Mouse (Mus musculus) limb, embryonic 12.5 days (tissue): ENCODE data around the gene Pskh1. TPM values are rescaled to one million over a fixed set of nuclear protein-coding genes. Genes with fewer than 3 reads are reported as not detected.
A peak's percentile ranks its signal among the peaks of the same experiment; 100 is the strongest.

Experiments used
- ATAC-seq: fragments of 200-750 bp; cut with Nextera tagmentation; 2 replicates; pipeline ENCODE4 v1.8.0; 2017; ENCODE audit warnings: low read depth, moderate TSS enrichment; ENCODE audit not compliant: insufficient number of reproducible peaks, insufficient read depth, low FRiP score, low TSS enrichment
- H3K27ac ChIP-seq: fragments of 300-500 bp; sonication (generic); 2 replicates; pipeline ENCODE4 v1.5.1; 2016; ENCODE audit warnings: mild to moderate bottlenecking, moderate library complexity
- H3K27me3 ChIP-seq: fragments of 300-500 bp; sonication (generic); 2 replicates; pipeline ENCODE4 v1.6.1; 2016; ENCODE audit warnings: mild to moderate bottlenecking, moderate library complexity
- H3K36me3 ChIP-seq: fragments of 300-500 bp; sonication (generic); 2 replicates; pipeline ENCODE4 v1.6.1; 2016; ENCODE audit warnings: mild to moderate bottlenecking, moderate library complexity
- H3K4me1 ChIP-seq: fragments of 300-500 bp; sonication (generic); replicated peaks from 2 replicates; pipeline ENCODE4 v1.6.1; 2016
- H3K4me2 ChIP-seq: fragments of 300-500 bp; sonication (generic); 2 replicates; pipeline ENCODE4 v1.6.1; 2016; ENCODE audit warnings: mild to moderate bottlenecking, moderate library complexity
- H3K4me3 ChIP-seq: fragments of 300-500 bp; sonication (generic); replicated peaks from 2 replicates; pipeline ENCODE4 v1.5.1; 2016; ENCODE audit warnings: mild to moderate bottlenecking
- H3K9ac ChIP-seq: fragments of 300-500 bp; sonication (generic); replicated peaks from 2 replicates; pipeline ENCODE4 v1.6.1; 2016; ENCODE audit warnings: mild to moderate bottlenecking, moderate library complexity
- H3K9me3 ChIP-seq: fragments of 300-500 bp; sonication (generic); 2 replicates; pipeline ENCODE4 v1.6.1; 2016; ENCODE audit warnings: mild to moderate bottlenecking, moderate library complexity
- WGBS: fragments of 180-500 bp; shearing (Covaris S2); methylation state at CpG from one replicate; pipeline ENCODE4 v1.1.7; 2016; 5-methylcytosine and 5-hydroxymethylcytosine counted together
- polyA plus RNA-seq: library from polyadenylated mRNA; unstranded; fragments of >200 nt; fragmentation: Nextera tagmentation; extraction: Ambion mirVana; gene quantifications from 2 replicates; pipeline ENCODE4 v1.2.1, GENCODE M21; 2016

Pskh1 gene
- polyA plus RNA-seq, 1 experiment from 2014 or later: 43.0 TPM

DNA sequence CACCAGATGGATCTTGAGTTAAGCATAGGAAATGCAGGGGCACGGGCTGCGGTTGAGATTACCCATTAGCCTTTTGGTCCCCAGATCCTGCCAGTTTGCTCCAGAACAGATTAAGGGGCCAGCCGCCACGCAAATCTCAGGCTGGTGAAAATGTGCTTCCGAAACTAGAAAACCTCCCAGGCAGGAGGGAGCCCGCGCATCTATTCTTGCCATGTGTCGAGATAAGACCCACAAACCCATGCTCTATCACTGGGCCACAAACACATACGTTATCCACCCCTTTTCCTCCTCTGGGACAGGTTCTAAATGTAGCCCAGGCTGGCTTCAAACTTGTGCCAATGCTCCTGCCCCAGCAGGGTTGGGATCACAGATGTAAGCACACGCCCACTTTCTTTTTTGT is 61.3 kb downstream of the Pskh1 start:
- Histone ChIP-seq H3K4me2 (no peak overlapping the region), H3K4me1 (peaks cover 21% of the 10 kb centered on the region), H3K9me3 (no peaks in the 10 kb centered on the region), H3K36me3 (peaks cover 39% of the 10 kb centered on the region), H3K27me3 (no peaks in the 10 kb centered on the region), H3K4me3 (no peak overlapping the region), H3K9ac (no peak overlapping the region; the same call in 1 of the 2 replicates), H3K27ac (no peak overlapping the region)
- no peak for ATAC-seq
- WGBS: 87% methylated on average over 10 of the region's 10 CpGs

DNA sequence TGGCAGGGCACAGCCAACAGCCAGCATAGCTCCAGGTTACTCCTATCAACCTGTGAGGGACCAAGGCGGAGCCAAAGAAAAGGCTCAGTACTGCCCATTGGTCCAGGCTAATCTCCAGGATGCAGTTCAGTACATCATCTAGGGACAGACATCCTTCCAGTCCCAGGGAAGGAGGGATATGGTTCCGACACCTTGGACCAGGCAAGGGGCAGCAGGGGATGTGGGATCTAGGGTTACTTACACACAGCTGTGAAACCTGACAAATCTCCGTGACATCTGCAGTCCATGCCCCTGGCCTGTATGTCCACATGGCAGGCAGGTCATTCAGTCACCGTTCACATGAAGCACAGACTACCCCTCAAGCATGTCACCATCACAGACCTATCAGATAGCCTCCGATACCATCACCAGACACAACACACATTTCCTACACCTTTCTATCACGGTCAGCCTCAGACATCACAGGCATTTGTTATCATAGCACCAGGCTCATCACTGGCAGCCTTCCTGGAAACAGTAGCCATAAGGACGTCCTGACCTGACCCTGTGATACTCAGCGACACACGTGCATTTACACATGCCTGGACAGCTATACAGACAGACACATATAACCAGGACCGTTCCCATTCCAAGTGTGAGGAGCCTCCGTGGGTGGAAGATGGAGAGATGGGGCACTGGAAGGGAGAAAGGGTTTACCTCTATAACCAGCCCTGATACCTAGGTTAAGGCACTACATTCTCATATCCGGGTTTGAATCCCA is 64.4 kb downstream of the Pskh1 start:
- peaks cover 28% of the 10 kb centered on the region for H3K4me1 ChIP-seq

DNA sequence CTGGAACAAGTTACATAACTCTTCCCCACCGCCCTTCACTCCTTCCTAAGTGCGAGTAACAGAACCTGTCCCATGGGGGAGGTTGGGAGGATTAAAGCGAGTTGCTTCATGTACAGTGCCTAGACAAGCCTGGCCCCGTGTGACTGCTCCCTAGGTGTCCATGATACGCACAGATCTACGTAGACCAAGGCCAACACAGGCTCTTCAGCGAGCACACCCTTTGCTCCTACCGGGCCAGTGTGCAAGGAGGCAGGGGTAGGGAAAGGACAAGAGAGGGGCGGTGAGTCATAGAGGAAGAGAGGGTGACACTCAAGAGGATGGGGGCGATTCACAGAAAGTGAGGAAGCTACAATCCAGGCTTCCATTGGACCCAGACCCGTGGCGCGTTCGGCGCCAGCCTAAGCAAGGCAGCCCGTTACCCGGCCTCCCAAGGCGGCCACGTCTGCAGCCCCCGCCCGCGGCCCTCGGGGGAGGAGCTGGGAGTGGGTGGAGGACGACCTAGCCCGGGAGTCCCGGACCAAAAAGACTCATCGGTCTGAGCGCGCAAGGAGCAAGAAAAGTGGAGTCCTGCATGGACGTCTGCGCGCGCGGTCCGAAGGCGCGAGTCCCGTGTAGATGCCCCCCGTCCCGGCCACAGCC is 65.1 kb downstream of the Pskh1 start:
- Histone ChIP-seq H3K4me2 (peak overlapping the region; percentile 73), H3K36me3 (peaks cover 3% of the 10 kb centered on the region; the same call in 1 of the 2 replicates), H3K27ac (peak overlapping the region; percentile 84), H3K9ac (peak overlapping the region; percentile 89), H3K9me3 (no peaks in the 10 kb centered on the region), H3K27me3 (no peaks in the 10 kb centered on the region), H3K4me3 (peak overlapping the region; percentile 82), H3K4me1 (peaks cover 28% of the 10 kb centered on the region)
- ATAC-seq: peak; percentile 48
- 2% methylated on average over 40 of the region's 40 CpGs for WGBS

More for the DNA sequence above, 64.4 kb downstream of the Pskh1 start:
- WGBS: 53% methylated on average over 12 of the region's 12 CpGs
- Histone ChIP-seq H3K4me3 (peak overlapping the region; percentile 82), H3K9ac (peak overlapping the region; percentile 89), H3K36me3 (peaks cover 10% of the 10 kb centered on the region), H3K4me2 (peak overlapping the region; percentile 73), H3K27me3 (no peaks in the 10 kb centered on the region), H3K9me3 (no peaks in the 10 kb centered on the region), H3K27ac (peak overlapping the region; percentile 84; the same call in 1 of the 2 replicates)
- no peak for ATAC-seq

GRCm38 (mm10) chr8:105965905-105966341 is 65.7 kb downstream of the Pskh1 start, which contains the start of gene Slc12a4:
Gene Slc12a4, minus strand, starts transcription at chr8:105966097.
- H3K4me2 ChIP-seq: peak within 1 kb of the TSS; percentile 73
- no peaks in the 10 kb centered on the region; the same call in 1 of the 2 replicates for H3K36me3 ChIP-seq
- no peaks in the 10 kb centered on the region for H3K27me3 ChIP-seq
- WGBS: under 1% methylated on average over 47 of the region's 47 CpGs
- peak within 1 kb of the TSS; percentile 84 for H3K27ac ChIP-seq
- H3K9me3 ChIP-seq: no peaks in the 10 kb centered on the region
- peak within 1 kb of the TSS; percentile 82 for H3K4me3 ChIP-seq
- peak within 1 kb of the TSS; percentile 89 for H3K9ac ChIP-seq
- peaks cover 28% of the 10 kb centered on the region for H3K4me1 ChIP-seq
- peak; percentile 83 for ATAC-seq

DNA sequence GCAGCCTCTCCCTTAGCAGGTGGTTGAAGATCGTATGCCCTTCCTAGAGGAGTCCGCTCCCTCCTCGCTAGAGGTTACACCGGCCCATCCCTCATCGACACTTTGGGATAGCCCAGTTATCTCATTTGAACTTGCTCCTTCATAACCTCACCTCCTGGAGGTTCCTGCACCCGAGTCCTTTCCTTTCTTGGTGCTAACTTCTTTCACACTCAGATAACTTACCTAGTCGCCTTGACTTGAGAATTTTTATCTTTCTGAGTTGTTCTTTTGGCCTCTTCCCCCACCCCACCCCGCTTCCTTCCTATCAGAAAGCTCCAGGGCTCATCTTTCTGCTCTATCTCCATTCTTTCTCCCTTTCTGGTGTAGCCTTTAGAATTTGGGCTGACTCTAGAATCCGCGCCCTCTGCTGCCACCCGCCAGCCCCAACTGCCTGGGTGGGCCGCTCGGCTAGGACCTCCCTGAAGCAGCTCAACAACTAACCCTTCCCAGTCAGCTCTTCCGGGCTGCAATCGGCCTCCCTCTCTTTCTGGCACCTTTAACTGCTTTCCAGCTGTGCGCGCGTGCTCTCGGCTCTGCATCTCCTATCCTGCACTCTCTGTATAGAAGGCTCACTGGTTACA is 66.6 kb downstream of the Pskh1 start:
- Histone ChIP-seq H3K4me2 (peak overlapping the region; percentile 73), H3K36me3 (no peaks in the 10 kb centered on the region; the same call in 1 of the 2 replicates), H3K4me1 (peaks cover 28% of the 10 kb centered on the region), H3K9ac (no peak overlapping the region), H3K27ac (peak overlapping the region; percentile 35; the same call in 1 of the 2 replicates), H3K27me3 (no peaks in the 10 kb centered on the region), H3K4me3 (peak overlapping the region; percentile 82), H3K9me3 (no peaks in the 10 kb centered on the region)
- WGBS: 7% methylated on average over 19 of the region's 19 CpGs
- ATAC-seq: no peak; the same call in 1 of the 2 replicates

- H3K27me3 ChIP-seq: no peaks in the 10 kb centered on the region
- H3K27ac ChIP-seq: no peak overlapping the region
- no peaks in the 10 kb centered on the region for H3K36me3 ChIP-seq
- no peak overlapping the region for H3K9ac ChIP-seq
- no peak overlapping the region for H3K4me3 ChIP-seq
- no peak overlapping the region for H3K4me2 ChIP-seq
- ATAC-seq: no peak
- peaks cover 21% of the 10 kb centered on the region for H3K4me1 ChIP-seq
- no peaks in the 10 kb centered on the region for H3K9me3 ChIP-seq
- WGBS: 65% methylated on average over 1 of the region's 1 CpGs
Measured at GRCm38 (mm10) chr8:105969367-105969766, 69.1 kb downstream of the Pskh1 start.

GRCm38 (mm10) chr8:105971019-105971720 is 70.9 kb downstream of the Pskh1 start:
- Histone ChIP-seq H3K4me2 (no peak overlapping the region), H3K9ac (no peak overlapping the region), H3K27ac (no peak overlapping the region), H3K9me3 (no peaks in the 10 kb centered on the region), H3K36me3 (no peaks in the 10 kb centered on the region), H3K4me1 (peaks cover 11% of the 10 kb centered on the region), H3K27me3 (no peaks in the 10 kb centered on the region), H3K4me3 (no peak overlapping the region)
- 76% methylated on average over 8 of the region's 8 CpGs for WGBS
- ATAC-seq: no peak

- no peaks in the 10 kb centered on the region for H3K36me3 ChIP-seq
- 0 out of 2 replicates have a peak, but pooled peaks cover 3% of the 10 kb centered on the region for H3K9me3 ChIP-seq
- no peak overlapping the region for H3K4me2 ChIP-seq
- ATAC-seq: no peak
- H3K27me3 ChIP-seq: no peaks in the 10 kb centered on the region
- no peak overlapping the region for H3K27ac ChIP-seq
- H3K4me3 ChIP-seq: no peak overlapping the region
- WGBS: 64% methylated on average over 7 of the region's 7 CpGs
- H3K4me1 ChIP-seq: no peaks in the 10 kb centered on the region
- no peak overlapping the region for H3K9ac ChIP-seq
Measured at GRCm38 (mm10) chr8:105975363-105975762, 75.1 kb downstream of the Pskh1 start.

- Histone ChIP-seq H3K9me3 (0 out of 2 replicates have a peak, but pooled peaks cover 3% of the 10 kb centered on the region), H3K4me2 (no peak within 1 kb of the TSS), H3K36me3 (no peaks in the 10 kb centered on the region), H3K4me1 (no peaks in the 10 kb centered on the region), H3K27me3 (no peaks in the 10 kb centered on the region), H3K9ac (no peak within 1 kb of the TSS), H3K4me3 (no peak within 1 kb of the TSS), H3K27ac (no peak within 1 kb of the TSS)
- 93% methylated on average over 15 of the region's 15 CpGs for WGBS
- no peak for ATAC-seq
Measured at GRCm38 (mm10) chr8:105979325-105979724, 79.1 kb downstream of the Pskh1 start, which contains the start of gene Dpep3. Gene Dpep3, minus strand, starts transcription at chr8:105979429.

GRCm38 (mm10) chr8:105981146-105981545 is 80.9 kb downstream of the Pskh1 start:
- no peak for ATAC-seq
- WGBS: 91% methylated on average over 1 of the region's 1 CpGs
- Histone ChIP-seq H3K27ac (no peak overlapping the region), H3K9ac (no peak overlapping the region), H3K36me3 (no peaks in the 10 kb centered on the region), H3K4me1 (no peaks in the 10 kb centered on the region), H3K4me2 (no peak overlapping the region), H3K9me3 (0 out of 2 replicates have a peak, but pooled peaks cover 3% of the 10 kb centered on the region), H3K27me3 (no peaks in the 10 kb centered on the region), H3K4me3 (no peak overlapping the region)
